Mouse (Mus musculus) stomach, postnatal 0 days (tissue): ENCODE measurements around the gene Rabgap1l.

ENCODE experiments used
- CTCF ChIP-seq: IDR thresholded peaks from 2 replicates; pipeline ENCODE4 v1.5.1; 2016; ENCODE audit warnings: antibody characterized with exemption, low read depth, mild to moderate bottlenecking, moderate library complexity
- EP300 ChIP-seq: optimal IDR thresholded peaks from 2 replicates; pipeline ENCODE3; 2016; ENCODE audit warnings: antibody characterized with exemption

GRCm38 (mm10) chr1:160339374-160339773, 453.6 kb downstream of the Rabgap1l start:
- no peak for TF ChIP-seq CTCF
- no peak for TF ChIP-seq EP300
